Mouse (Mus musculus) thymus, adult 2 months (tissue): ENCODE results near the gene Wdr78.

Experiments used
- CTCF ChIP-seq: fragments of 200-500 bp; IDR thresholded peaks from 2 replicates; pipeline ENCODE4 v1.5.1; 2012; ENCODE audit warnings: mild to moderate bottlenecking, control low read depth, low read length, moderate library complexity, borderline replicate concordance; ENCODE audit not compliant: control insufficient read depth, poor library complexity, insufficient read depth; ENCODE audit errors: extremely low read depth
- POLR2A ChIP-seq: fragments of 200-500 bp; IDR thresholded peaks from 2 replicates; pipeline ENCODE4 v1.6.1; 2012; ENCODE audit warnings: mild to moderate bottlenecking, low read length, control low read depth, moderate library complexity; ENCODE audit not compliant: control insufficient read depth, poor library complexity, insufficient read depth; ENCODE audit errors: extremely low read depth

- TF ChIP-seq POLR2A (no peak), CTCF (no peak)
Measured at GRCm38 (mm10) chr4:103136946-103137345, 22.6 kb upstream of the Wdr78 start.
